ENCODE assay signal across 30 mouse cellular contexts in genomic region chr9:76352346-76352745, GRCm38 (mm10). TPM values are rescaled to one million over a fixed set of nuclear protein-coding genes. Genes with fewer than 3 reads are reported as not detected.
DNase-seq lines count a peak whose midpoint lies in the region; ATAC-seq and TF ChIP-seq lines count a peak whose summit lies in the region.
"Had no signal": no experiment of that assay in that cellular context is flagged by ENCODE, and none has a peak within 500 bp of the region (broad histone marks: within the 10 kb centered on the region; RNA-seq: fewer than 3 reads in every experiment).

No protein-coding gene starts in this region.

- no peaks in the 10 kb centered on the region for H3K36me3 ChIP-seq in forebrain, embryonic 14.5 days (ENCODE audit: control insufficient read depth, insufficient read depth, low read length)
- no peaks in the 10 kb centered on the region for H3K36me3 ChIP-seq in forebrain, postnatal 0 days (ENCODE audit: insufficient read depth)
- H3K36me3 ChIP-seq in midbrain, embryonic 13.5 days: no peaks in the 10 kb centered on the region
- H3K36me3 ChIP-seq in midbrain, embryonic 15.5 days (replicated peaks): no peaks in the 10 kb centered on the region
- no peaks in the 10 kb centered on the region for H3K36me3 ChIP-seq in forebrain, embryonic 15.5 days
- H3K36me3 ChIP-seq: embryonic facial prominence, embryonic 10.5 days; embryonic facial prominence, embryonic 13.5 days; hindbrain, embryonic 12.5 days; hindbrain, embryonic 15.5 days had no signal

- TF ChIP-seq CTCF in forebrain, postnatal 0 days (IDR thresholded peaks at IDR 0.05; ENCODE audit: low read depth): no peak
- TF ChIP-seq CTCF in brain, embryonic 14.5 days (IDR thresholded peaks at IDR 0.05; ENCODE audit: borderline replicate concordance, extremely low read depth, insufficient read depth, insufficient read length): no peak

- ATAC-seq in forebrain, embryonic 14.5 days: peak; percentile 63
- ATAC-seq in forebrain, postnatal 0 days: no peak
- ATAC-seq in midbrain, embryonic 13.5 days: peak; percentile 53; the same call in 1 of the 2 replicates
- no peak for ATAC-seq in midbrain, embryonic 15.5 days (replicated peaks)
- ATAC-seq in forebrain, embryonic 15.5 days (replicated peaks): 0 out of 2 replicates have a peak, but pooled peaks have one; percentile 41
- ATAC-seq: CD4-positive, CD25-positive, alpha-beta regulatory T cell, adult 4 months had no signal

- H3K27me3 ChIP-seq in forebrain, embryonic 14.5 days (replicated peaks; ENCODE audit: control insufficient read depth, insufficient read depth, low read length): no peaks in the 10 kb centered on the region
- H3K27me3 ChIP-seq in forebrain, postnatal 0 days (ENCODE audit: insufficient read depth, low read length): no peaks in the 10 kb centered on the region
- no peaks in the 10 kb centered on the region for H3K27me3 ChIP-seq in midbrain, embryonic 13.5 days
- H3K27me3 ChIP-seq in midbrain, embryonic 15.5 days (replicated peaks): no peaks in the 10 kb centered on the region
- no peaks in the 10 kb centered on the region for H3K27me3 ChIP-seq in forebrain, embryonic 15.5 days
- H3K27me3 ChIP-seq: embryonic facial prominence, embryonic 13.5 days; hindbrain, embryonic 12.5 days; hindbrain, embryonic 15.5 days had no signal

- 54% methylated on average over 3 of the region's 3 CpGs for WGBS in forebrain, embryonic 14.5 days
- 54% methylated on average over 3 of the region's 3 CpGs for WGBS in forebrain, postnatal 0 days
- WGBS in midbrain, embryonic 13.5 days: 63% methylated on average over 3 of the region's 3 CpGs
- 74% methylated on average over 3 of the region's 3 CpGs for WGBS in midbrain, embryonic 15.5 days
- 52% methylated on average over 3 of the region's 3 CpGs for WGBS in forebrain, embryonic 15.5 days

- DNase-seq in forebrain, embryonic 14.5 days (ENCODE audit: low spot score): peak; percentile 40
- no peak for DNase-seq in forebrain, postnatal 0 days
- DNase-seq in brain, embryonic 14.5 days (ENCODE audit: low read depth): peak; percentile 62
- DNase-seq in left cerebral cortex, postnatal 14 days (ENCODE audit: low spot score in 2 of 2): no peak
- DNase-seq: adrenal gland, adult 2 months; adrenal gland, postnatal 14 days; cerebellum, adult 11-12 months; cerebellum, adult 8-10 months; cerebellum, postnatal 36 days; embryo, embryonic 11 days; gastrocnemius, adult 2 months; gastrocnemius, postnatal 14 days; heart, adult 11 months had no signal

- H3K4me1 ChIP-seq in forebrain, embryonic 14.5 days (ENCODE audit: control insufficient read depth, insufficient read depth, low read length): no peaks in the 10 kb centered on the region
- H3K4me1 ChIP-seq in forebrain, postnatal 0 days (ENCODE audit: insufficient read depth): no peaks in the 10 kb centered on the region
- H3K4me1 ChIP-seq in midbrain, embryonic 13.5 days (replicated peaks): no peaks in the 10 kb centered on the region
- H3K4me1 ChIP-seq in midbrain, embryonic 15.5 days: no peaks in the 10 kb centered on the region
- peaks cover 5% of the 10 kb centered on the region; the same call in 1 of the 2 replicates for H3K4me1 ChIP-seq in forebrain, embryonic 15.5 days
- H3K4me1 ChIP-seq: embryonic facial prominence, embryonic 10.5 days; embryonic facial prominence, embryonic 13.5 days; hindbrain, embryonic 12.5 days; hindbrain, embryonic 15.5 days had no signal

- intact Hi-C loops in left cerebral cortex, postnatal 14 days (cut with DNase I): no loop called here

- H3K27ac ChIP-seq in forebrain, embryonic 14.5 days (ENCODE audit: low read depth, low read length): no peak overlapping the region
- no peak overlapping the region for H3K27ac ChIP-seq in forebrain, postnatal 0 days (ENCODE audit: low read depth, low read length)
- no peak overlapping the region for H3K27ac ChIP-seq in midbrain, embryonic 13.5 days
- no peak overlapping the region for H3K27ac ChIP-seq in midbrain, embryonic 15.5 days
- no peak overlapping the region for H3K27ac ChIP-seq in forebrain, embryonic 15.5 days (replicated peaks)
- H3K27ac ChIP-seq: embryonic facial prominence, embryonic 10.5 days; embryonic facial prominence, embryonic 13.5 days; gastrocnemius, adult 2 months; hindbrain, embryonic 12.5 days; hindbrain, embryonic 15.5 days had no signal

- TF ChIP-seq POLR2A in brain, embryonic 14.5 days (IDR thresholded peaks at IDR 0.05; ENCODE audit: borderline replicate concordance, extremely low read depth, insufficient read depth, insufficient read length, poor library complexity, severe bottlenecking): no peak

- H3K4me2 ChIP-seq in forebrain, embryonic 14.5 days (ENCODE audit: low read length): no peak overlapping the region
- no peak overlapping the region for H3K4me2 ChIP-seq in forebrain, postnatal 0 days (ENCODE audit: low read depth)
- no peak overlapping the region for H3K4me2 ChIP-seq in midbrain, embryonic 13.5 days (replicated peaks)
- no peak overlapping the region for H3K4me2 ChIP-seq in midbrain, embryonic 15.5 days
- H3K4me2 ChIP-seq in forebrain, embryonic 15.5 days (replicated peaks): no peak overlapping the region
- H3K4me2 ChIP-seq: embryonic facial prominence, embryonic 13.5 days; heart, embryonic 11.5 days; hindbrain, embryonic 12.5 days; hindbrain, embryonic 15.5 days had no signal

- no peak overlapping the region for H3K9ac ChIP-seq in forebrain, embryonic 14.5 days (ENCODE audit: low read length)
- no peak overlapping the region for H3K9ac ChIP-seq in forebrain, postnatal 0 days
- H3K9ac ChIP-seq in midbrain, embryonic 13.5 days (replicated peaks): no peak overlapping the region
- H3K9ac ChIP-seq in midbrain, embryonic 15.5 days: no peak overlapping the region
- no peak overlapping the region for H3K9ac ChIP-seq in forebrain, embryonic 15.5 days (replicated peaks)
- H3K9ac ChIP-seq: embryonic facial prominence, embryonic 13.5 days; hindbrain, embryonic 12.5 days; hindbrain, embryonic 15.5 days had no signal

- H3K9me3 ChIP-seq in forebrain, embryonic 14.5 days (replicated peaks; ENCODE audit: control insufficient read depth, low read length): no peaks in the 10 kb centered on the region
- no peaks in the 10 kb centered on the region for H3K9me3 ChIP-seq in forebrain, postnatal 0 days (ENCODE audit: low read length)
- no peaks in the 10 kb centered on the region for H3K9me3 ChIP-seq in midbrain, embryonic 13.5 days
- no peaks in the 10 kb centered on the region for H3K9me3 ChIP-seq in midbrain, embryonic 15.5 days
- no peaks in the 10 kb centered on the region for H3K9me3 ChIP-seq in forebrain, embryonic 15.5 days
- H3K9me3 ChIP-seq: embryonic facial prominence, embryonic 10.5 days; embryonic facial prominence, embryonic 13.5 days; hindbrain, embryonic 12.5 days; hindbrain, embryonic 15.5 days had no signal

- H3K4me3 ChIP-seq in forebrain, embryonic 14.5 days (ENCODE audit: low read depth, low read length): no peak overlapping the region
- no peak overlapping the region for H3K4me3 ChIP-seq in forebrain, postnatal 0 days (ENCODE audit: low read depth, low read length)
- H3K4me3 ChIP-seq in midbrain, embryonic 13.5 days (replicated peaks): no peak overlapping the region
- H3K4me3 ChIP-seq in midbrain, embryonic 15.5 days: no peak overlapping the region
- no peak overlapping the region for H3K4me3 ChIP-seq in forebrain, embryonic 15.5 days
- H3K4me3 ChIP-seq: embryonic facial prominence, embryonic 10.5 days; embryonic facial prominence, embryonic 13.5 days; erythroblast, embryonic 14.5 days; gastrocnemius, adult 2 months; hindbrain, embryonic 12.5 days; hindbrain, embryonic 15.5 days had no signal

RNA-seq across cellular contexts. Expression of gene Hcrtr2, which starts 28.7 kb away (rescaled TPM):
- 2.2 and 3.4 TPM in 2 replicates for polyA plus RNA-seq in forebrain, embryonic 14.5 days (2014; fragmentation: Nextera tagmentation; extraction: Ambion mirVana)
- total RNA-seq in forebrain, postnatal 0 days (2014; rRNA removed): 5.6 and 8.2 TPM in 2 replicates
- polyA plus RNA-seq in forebrain, postnatal 0 days (2015; fragmentation: Nextera tagmentation; extraction: Ambion mirVana): 2.1 and 4.5 TPM in 2 replicates
- 4.1 and 6.0 TPM in 2 replicates for polyA plus RNA-seq in midbrain, embryonic 13.5 days (2015; fragmentation: Nextera tagmentation; extraction: Ambion mirVana)
- 7.3 and 10.2 TPM in 2 replicates for polyA plus RNA-seq in midbrain, embryonic 15.5 days (2015; fragmentation: Nextera tagmentation; extraction: Ambion mirVana)
- 2.1 and 3.4 TPM in 2 replicates for polyA plus RNA-seq in brain, embryonic 14.5 days (2012; rRNA removed)
- 2.9 and 3.1 TPM in 2 replicates for polyA plus RNA-seq in forebrain, embryonic 15.5 days (2015; fragmentation: Nextera tagmentation; extraction: Ambion mirVana)
- total RNA-seq in left cerebral cortex, postnatal 14 days (2021): 1 to 10 TPM; 2.8 to 3.9 TPM
- total RNA-seq: gastrocnemius, adult 2 months; gastrocnemius, postnatal 14 days; gastrocnemius, postnatal 4 days; heart, adult 8-10 months; heart, postnatal 25 days; hematopoietic stem cell, adult 5-6 weeks; MEL had no signal
- polyA plus RNA-seq: C2C12; CD4-positive, CD25-positive, alpha-beta regulatory T cell, adult 4 months; erythroblast, embryonic 14.5 days; heart, postnatal 0 days had no signal

Comparison
In these comparisons a context has a peak if more than half of its experiments do, and no peak if none do; other contexts are left out.
1. ATAC-seq: peak in forebrain, embryonic 14.5 days (single experiment), midbrain, embryonic 13.5 days (single experiment) and forebrain, embryonic 15.5 days (single experiment); none in forebrain, postnatal 0 days (single experiment) and midbrain, embryonic 15.5 days (single experiment).
2. DNase-seq: peak in forebrain, embryonic 14.5 days (single experiment) and brain, embryonic 14.5 days (single experiment); none in forebrain, postnatal 0 days (single experiment) and left cerebral cortex, postnatal 14 days (0 of 2).